Mouse (Mus musculus) spleen, postnatal 10 days (tissue): ENCODE results near the gene Fbxw21.
"Not testable (repeated sequence)": the region's sequence is repeated elsewhere in the genome, so short reads cannot be mapped to it uniquely, and the experiment has no call there.

Source experiments
- DNase-seq, 2 experiments: peaks; one replicate each; pipeline ENCODE4 v3.0.0; 2021 to 2022; ENCODE audit warnings: low spot score in 2 of 2

Gene Fbxw21

GRCm38 (mm10) chr9:109161941-109162340 is at the start of gene Fbxw21:
Fbxw21 (minus strand) TSS chr9:109162041.
- no peak for DNase-seq

- not testable (repeated sequence) for DNase-seq
These were observed 39.5 kb upstream of the Fbxw21 start for GRCm38 (mm10) chr9:109201347-109201746.

- no peak for DNase-seq
These were observed 38.5 kb upstream of the Fbxw21 start for GRCm38 (mm10) chr9:109200349-109200748.

- DNase-seq: no peak
These were observed 37.5 kb upstream of the Fbxw21 start for GRCm38 (mm10) chr9:109199353-109199752.

- DNase-seq: not testable (repeated sequence)
These were observed 34.0 kb upstream of the Fbxw21 start, which contains the start of gene Fbxw13 for GRCm38 (mm10) chr9:109195875-109196274. Fbxw13 (minus strand) TSS chr9:109195975.

- no peak for DNase-seq
These were observed 15.4 kb upstream of the Fbxw21 start for GRCm38 (mm10) chr9:109177208-109177607.

- no peak for DNase-seq
These were observed 14.5 kb upstream of the Fbxw21 start for GRCm38 (mm10) chr9:109176301-109176700.

- no peak for DNase-seq
These were observed 5.5 kb upstream of the Fbxw21 start for GRCm38 (mm10) chr9:109167316-109167715.

GRCm38 (mm10) chr9:109140414-109140813 is 21.4 kb downstream of the Fbxw21 start:
- DNase-seq: peak in 1 of 2 experiments; percentile 49

- DNase-seq: no peak
These were observed 31.8 kb downstream of the Fbxw21 start for GRCm38 (mm10) chr9:109130076-109130475.

- DNase-seq: peak in 1 of 2 experiments; percentile 44
These were observed 33.6 kb downstream of the Fbxw21 start for GRCm38 (mm10) chr9:109128211-109128610.

GRCm38 (mm10) chr9:109127076-109127475 is 34.8 kb downstream of the Fbxw21 start:
- DNase-seq: no peak

- no peak for DNase-seq
These were observed 36.4 kb downstream of the Fbxw21 start for GRCm38 (mm10) chr9:109125481-109125880.

GRCm38 (mm10) chr9:109125043-109125442 is 36.8 kb downstream of the Fbxw21 start:
- no peak for DNase-seq

GRCm38 (mm10) chr9:109124164-109124563 is 37.7 kb downstream of the Fbxw21 start:
- DNase-seq: no peak

GRCm38 (mm10) chr9:109123266-109123665 is 38.6 kb downstream of the Fbxw21 start:
- DNase-seq: no peak

- no peak for DNase-seq
These were observed 39.2 kb downstream of the Fbxw21 start for GRCm38 (mm10) chr9:109122553-109123085.

- no peak for DNase-seq
These were observed 40.9 kb downstream of the Fbxw21 start for GRCm38 (mm10) chr9:109120956-109121355.

GRCm38 (mm10) chr9:109119571-109119970 is 42.3 kb downstream of the Fbxw21 start:
- no peak for DNase-seq

- no peak for DNase-seq
These were observed 43.7 kb downstream of the Fbxw21 start for GRCm38 (mm10) chr9:109118106-109118505.

GRCm38 (mm10) chr9:109116205-109116604 is 45.6 kb downstream of the Fbxw21 start:
- DNase-seq: peak in 1 of 2 experiments; percentile 9

- peak in 1 of 2 experiments; percentile 9 for DNase-seq
These were observed 47.0 kb downstream of the Fbxw21 start for GRCm38 (mm10) chr9:109114871-109115270.

- peak in 1 of 2 experiments; percentile 9 for DNase-seq
These were observed 47.6 kb downstream of the Fbxw21 start for GRCm38 (mm10) chr9:109114276-109114675.

- peak in 1 of 2 experiments; percentile 9 for DNase-seq
These were observed 48.5 kb downstream of the Fbxw21 start for GRCm38 (mm10) chr9:109113331-109113730.
